Mouse (Mus musculus) heart, embryonic 13.5 days (tissue): ENCODE measurements around the gene Stk24. TPM values are rescaled to one million over a fixed set of nuclear protein-coding genes. Genes with fewer than 3 reads are reported as not detected.
A peak's percentile ranks its signal among the peaks of the same experiment; 100 is the strongest.

Experiments
- ATAC-seq: fragments of 200-750 bp; cut with Nextera tagmentation; 2 replicates; pipeline ENCODE4 v1.8.0; 2017; ENCODE audit warnings: moderate TSS enrichment; ENCODE audit not compliant: insufficient number of reproducible peaks, low FRiP score, low TSS enrichment; ENCODE audit errors: extremely low read depth
- H3K27ac ChIP-seq: fragments of 300-500 bp; sonication (generic); replicated peaks from 2 replicates; pipeline ENCODE4 v1.5.1; 2015; ENCODE audit warnings: moderate library complexity, mild to moderate bottlenecking, inconsistent platforms
- H3K27me3 ChIP-seq: fragments of 300-500 bp; sonication (generic); replicated peaks from 2 replicates; pipeline ENCODE4 v1.6.1; 2015; ENCODE audit warnings: mild to moderate bottlenecking, inconsistent platforms
- H3K36me3 ChIP-seq: fragments of 300-500 bp; sonication (generic); 2 replicates; pipeline ENCODE4 v1.6.1; 2015; ENCODE audit warnings: mild to moderate bottlenecking, inconsistent platforms
- H3K4me1 ChIP-seq: fragments of 300-500 bp; sonication (generic); 2 replicates; pipeline ENCODE4 v1.6.1; 2015; ENCODE audit warnings: inconsistent platforms
- H3K4me2 ChIP-seq: fragments of 300-500 bp; sonication (generic); 2 replicates; pipeline ENCODE4 v1.6.1; 2015; ENCODE audit warnings: inconsistent platforms, mild to moderate bottlenecking, moderate library complexity
- H3K4me3 ChIP-seq: fragments of 300-500 bp; sonication (generic); 2 replicates; pipeline ENCODE4 v1.5.1; 2015; ENCODE audit warnings: moderate library complexity, mild to moderate bottlenecking, inconsistent platforms
- H3K9ac ChIP-seq: fragments of 300-500 bp; sonication (generic); 2 replicates; pipeline ENCODE4 v1.6.1; 2015; ENCODE audit warnings: inconsistent platforms, mild to moderate bottlenecking, moderate library complexity
- H3K9me3 ChIP-seq: fragments of 300-500 bp; sonication (generic); 2 replicates; pipeline ENCODE4 v1.6.1; 2016; ENCODE audit warnings: inconsistent platforms
- WGBS: fragments of 180-500 bp; shearing (Covaris S2); methylation state at CpG from one replicate; pipeline ENCODE4 v1.1.7; 2015; ENCODE audit warnings: mixed read lengths; 5-methylcytosine and 5-hydroxymethylcytosine counted together
- polyA plus RNA-seq: library from polyadenylated mRNA; unstranded; fragments of >200 nt; fragmentation: Nextera tagmentation; extraction: Ambion mirVana; gene quantifications from 2 replicates; pipeline ENCODE4 v1.2.1, GENCODE M21; 2015

The Stk24 gene
- polyA plus RNA-seq, 1 experiment from 2014 or later, result 29.7 TPM

DNA sequence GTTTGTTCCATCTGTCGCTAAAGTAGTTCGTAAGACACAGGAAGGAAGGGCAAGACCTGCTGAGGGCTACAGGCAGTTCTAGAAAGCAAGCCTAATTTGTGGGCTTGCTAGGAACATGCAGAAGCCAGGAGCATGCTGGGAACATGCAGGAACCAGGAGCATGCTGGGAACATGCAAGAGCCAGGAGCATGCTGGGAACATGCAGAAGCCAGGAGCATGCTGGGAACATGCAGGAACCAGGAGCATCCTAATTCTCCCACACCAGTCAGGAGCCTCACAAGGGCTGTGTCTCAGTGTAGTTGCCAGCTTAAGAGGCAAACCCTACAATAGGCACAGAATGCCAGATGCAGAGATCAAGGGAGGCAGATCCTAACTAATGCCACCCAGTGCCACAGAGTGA is 53.4 kb downstream of the Stk24 start:
- Histone ChIP-seq H3K4me1 (peaks cover 87% of the 10 kb centered on the region), H3K9ac (no peak overlapping the region), H3K4me3 (no peak overlapping the region), H3K27me3 (no peaks in the 10 kb centered on the region), H3K9me3 (no peaks in the 10 kb centered on the region), H3K27ac (no peak overlapping the region), H3K36me3 (no peaks in the 10 kb centered on the region), H3K4me2 (no peak overlapping the region)
- no peak for ATAC-seq
- WGBS, result 82% methylated on average over 2 of the region's 2 CpGs

DNA sequence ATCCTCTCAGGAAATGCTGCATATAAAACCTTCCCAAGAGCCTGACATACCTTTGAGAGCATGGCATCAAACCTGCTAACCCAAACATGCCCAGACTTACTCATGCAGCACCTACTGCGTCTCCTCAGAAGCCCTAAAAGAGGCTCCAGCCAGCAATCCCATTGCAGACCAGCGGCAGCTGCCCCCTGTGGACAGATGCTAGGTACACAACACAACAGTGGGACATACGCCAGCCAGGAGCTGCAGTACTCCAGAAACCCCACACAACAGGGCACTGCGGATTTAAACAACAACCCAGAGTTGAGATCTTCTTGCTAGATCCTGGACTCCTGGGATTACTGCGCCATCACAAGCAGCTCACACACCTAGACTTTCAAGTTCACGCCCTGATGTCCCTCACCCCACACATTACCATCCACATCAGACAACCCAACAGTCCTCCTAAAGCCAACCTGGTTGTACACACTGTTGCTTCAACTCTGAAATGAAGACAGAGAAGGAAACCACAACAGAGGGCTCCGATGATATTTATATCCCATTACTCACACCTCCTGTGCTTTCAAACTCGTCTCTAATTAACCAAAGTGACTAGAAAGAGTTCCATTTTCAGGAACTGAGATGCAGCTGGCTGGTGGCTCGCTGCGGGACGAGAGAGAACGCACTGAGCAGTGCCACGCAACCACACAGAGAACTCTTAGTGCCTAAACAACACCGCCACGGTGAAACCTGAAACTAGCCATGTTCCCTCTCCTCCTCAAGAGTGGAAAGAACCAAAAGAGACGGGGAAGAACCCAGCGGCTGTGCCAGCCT is 55.1 kb downstream of the Stk24 start:
- no peak for ATAC-seq
- peaks cover 79% of the 10 kb centered on the region for H3K4me1 ChIP-seq
- no peak overlapping the region for H3K4me3 ChIP-seq
- H3K9ac ChIP-seq, result no peak overlapping the region
- no peaks in the 10 kb centered on the region for H3K27me3 ChIP-seq
- 73% methylated on average over 17 of the region's 17 CpGs for WGBS
- H3K4me2 ChIP-seq, result no peak overlapping the region
- H3K36me3 ChIP-seq, result no peaks in the 10 kb centered on the region
- H3K27ac ChIP-seq, result peak overlapping the region; percentile 17
- H3K9me3 ChIP-seq, result no peaks in the 10 kb centered on the region

DNA sequence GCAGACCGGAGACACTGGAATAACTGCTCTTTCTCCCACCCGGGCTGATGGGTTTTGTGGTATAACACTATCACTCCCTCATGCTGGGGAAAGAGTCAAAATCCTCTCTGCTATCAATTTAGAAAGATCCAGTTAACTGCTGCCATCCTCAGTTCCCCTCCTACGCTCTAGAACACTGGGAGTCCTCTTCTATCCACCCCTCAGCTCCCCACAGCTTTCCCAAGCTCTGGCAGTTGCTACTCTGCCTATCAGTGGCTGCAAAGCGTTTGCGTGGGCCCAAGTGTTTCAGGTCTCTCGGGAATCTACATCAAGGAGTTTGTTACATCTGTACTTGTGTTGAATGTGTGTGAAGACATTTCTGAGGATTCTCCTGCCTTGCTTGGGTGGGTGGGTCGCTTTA is 57.2 kb downstream of the Stk24 start:
- Histone ChIP-seq H3K4me2 (no peak overlapping the region), H3K9ac (0 out of 2 replicates have a peak overlapping the region, but pooled peaks have one; percentile 51), H3K4me1 (peaks cover 75% of the 10 kb centered on the region), H3K9me3 (no peaks in the 10 kb centered on the region), H3K27ac (peak overlapping the region; percentile 10; the same call in 1 of the 2 replicates), H3K36me3 (no peaks in the 10 kb centered on the region), H3K4me3 (no peak overlapping the region), H3K27me3 (no peaks in the 10 kb centered on the region)
- WGBS, result 50% methylated on average over 7 of the region's 7 CpGs
- no peak for ATAC-seq

DNA sequence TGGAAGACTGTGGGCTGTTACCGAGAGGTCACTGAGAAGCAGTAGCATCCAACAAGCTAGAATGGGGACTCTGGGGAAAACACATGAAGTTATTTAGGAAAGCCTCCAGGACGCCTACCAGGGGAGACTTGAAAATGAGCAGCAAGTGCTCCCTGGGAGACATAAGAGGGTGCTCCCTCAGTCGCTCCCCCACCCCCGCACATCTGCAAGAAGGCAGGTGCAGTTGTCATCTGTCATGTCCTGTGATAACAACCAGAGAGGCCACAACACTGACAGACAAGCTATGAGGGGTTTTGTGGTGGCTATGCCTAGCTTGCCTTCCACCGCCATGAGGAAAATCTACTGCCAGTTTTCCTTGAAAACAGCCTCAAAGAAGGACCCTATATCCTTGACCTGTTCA is 57.7 kb downstream of the Stk24 start:
- H3K27me3 ChIP-seq, result no peaks in the 10 kb centered on the region
- 0 out of 2 replicates have a peak overlapping the region, but pooled peaks have one; percentile 30 for H3K9ac ChIP-seq
- peaks cover 74% of the 10 kb centered on the region for H3K4me1 ChIP-seq
- no peak overlapping the region for H3K4me3 ChIP-seq
- no peaks in the 10 kb centered on the region for H3K36me3 ChIP-seq
- no peak overlapping the region for H3K4me2 ChIP-seq
- no peak for ATAC-seq
- WGBS, result 50% methylated on average over 5 of the region's 5 CpGs
- no peaks in the 10 kb centered on the region for H3K9me3 ChIP-seq
- peak overlapping the region; percentile 10; the same call in 1 of the 2 replicates for H3K27ac ChIP-seq

DNA sequence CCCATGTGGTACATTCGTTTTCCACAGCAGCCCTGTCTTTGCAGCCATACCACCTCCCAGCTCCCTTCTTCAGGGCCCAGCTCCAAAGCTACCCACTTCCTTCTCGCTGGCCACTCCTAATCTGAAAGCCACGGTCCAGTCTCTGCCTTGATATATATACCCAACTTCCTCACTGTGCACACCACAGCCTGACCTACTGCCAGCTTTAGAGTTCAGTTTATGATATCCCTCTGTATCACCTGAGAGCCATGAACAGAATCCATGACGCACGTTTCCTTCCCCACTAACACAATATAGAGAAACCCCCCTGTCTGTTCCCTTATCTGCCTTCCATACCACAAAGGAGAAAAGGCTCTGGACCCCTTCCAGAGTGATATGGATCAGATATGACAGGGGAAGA is 61.4 kb downstream of the Stk24 start:
- ATAC-seq, result no peak
- 50% methylated on average over 5 of the region's 5 CpGs for WGBS
- Histone ChIP-seq H3K4me1 (peaks cover 76% of the 10 kb centered on the region), H3K9me3 (no peaks in the 10 kb centered on the region), H3K36me3 (no peaks in the 10 kb centered on the region), H3K27ac (peak overlapping the region; percentile 24), H3K9ac (peak overlapping the region; percentile 44; the same call in 1 of the 2 replicates), H3K27me3 (no peaks in the 10 kb centered on the region), H3K4me2 (no peak overlapping the region), H3K4me3 (no peak overlapping the region)

DNA sequence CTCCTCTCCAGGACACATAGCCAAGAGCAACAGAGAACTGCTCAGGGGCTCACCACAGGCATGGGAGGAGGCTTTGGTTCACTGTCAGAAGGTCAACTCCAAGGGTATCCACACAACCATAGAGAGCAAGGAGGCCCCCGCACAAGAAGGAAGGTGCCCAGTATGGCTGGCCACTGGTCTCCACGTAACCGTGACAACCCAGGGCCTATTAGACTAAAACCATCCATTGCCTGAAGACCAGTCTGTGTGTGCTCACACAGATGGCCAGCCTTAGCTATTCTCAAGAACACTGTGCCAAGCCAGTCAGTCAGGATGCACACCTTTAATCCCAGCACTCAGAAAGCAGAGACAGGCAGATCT is 62.5 kb downstream of the Stk24 start:
- Histone ChIP-seq H3K9ac (peak overlapping the region; percentile 58; the same call in 1 of the 2 replicates), H3K4me1 (peaks cover 76% of the 10 kb centered on the region)

DNA sequence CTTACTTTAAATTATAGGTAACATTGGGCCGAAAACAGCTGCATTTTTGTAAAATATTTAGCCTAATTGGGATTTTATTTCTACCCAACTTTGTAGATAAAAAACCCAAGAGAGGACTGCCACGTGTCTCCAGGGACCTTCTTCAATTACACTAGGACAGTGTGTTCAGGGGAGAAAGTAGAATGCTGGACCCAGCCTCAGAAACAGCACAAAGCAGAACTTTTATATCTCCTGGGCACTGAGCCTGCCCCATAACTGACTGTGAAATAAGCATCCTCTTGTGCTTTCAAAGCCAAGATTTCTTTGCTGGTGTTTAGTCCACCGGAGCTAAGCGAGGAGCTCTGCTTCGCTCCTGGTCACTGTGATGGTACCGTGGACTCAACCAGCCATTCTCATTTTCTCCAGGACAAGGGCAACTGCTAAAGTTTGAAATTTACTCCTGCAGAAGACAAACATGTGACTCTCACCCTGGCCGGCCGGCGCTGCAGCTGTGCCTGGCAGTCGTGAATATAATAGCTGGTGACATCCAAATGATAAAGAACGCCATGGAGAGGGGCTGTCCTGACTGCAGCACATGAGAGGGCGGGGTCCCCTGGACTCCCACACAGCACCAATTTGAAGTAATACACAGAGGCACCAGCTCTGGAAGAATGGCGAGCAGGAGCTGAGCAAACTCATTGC is 63.0 kb downstream of the Stk24 start:
- Histone ChIP-seq H3K4me3 (no peak overlapping the region), H3K27ac (peak overlapping the region; percentile 73), H3K9ac (peak overlapping the region; percentile 58; the same call in 1 of the 2 replicates), H3K36me3 (no peaks in the 10 kb centered on the region), H3K4me1 (peaks cover 76% of the 10 kb centered on the region), H3K9me3 (no peaks in the 10 kb centered on the region), H3K27me3 (no peaks in the 10 kb centered on the region), H3K4me2 (peak overlapping the region; percentile 42)
- 50% methylated on average over 13 of the region's 13 CpGs for WGBS
- no peak for ATAC-seq

More for the DNA sequence above, 62.5 kb downstream of the Stk24 start:
- Histone ChIP-seq H3K4me3 (no peak overlapping the region), H3K4me2 (peak overlapping the region; percentile 42), H3K27ac (peak overlapping the region; percentile 73), H3K36me3 (no peaks in the 10 kb centered on the region), H3K27me3 (no peaks in the 10 kb centered on the region), H3K9me3 (no peaks in the 10 kb centered on the region)
- no peak for ATAC-seq
- WGBS, result 87% methylated on average over 3 of the region's 3 CpGs

DNA sequence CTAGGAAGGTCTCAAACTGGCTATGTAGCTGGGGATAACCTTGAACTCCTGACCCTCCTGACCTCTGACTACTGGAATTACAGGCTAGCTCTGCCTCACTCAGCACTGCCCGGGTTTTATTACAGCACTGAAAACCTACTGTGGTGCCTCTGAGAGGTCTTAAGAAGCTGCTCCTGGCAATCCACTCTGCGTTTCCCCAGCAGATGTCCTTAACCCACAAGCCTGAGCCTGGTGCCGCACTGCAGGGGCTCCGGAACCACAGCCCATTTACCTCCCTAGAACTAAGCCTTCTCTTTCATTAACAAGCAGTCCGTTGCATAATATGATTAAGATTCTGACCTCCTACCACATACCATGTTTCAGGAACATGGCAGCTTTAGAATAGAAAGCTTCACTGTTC is 63.7 kb downstream of the Stk24 start:
- 67% methylated on average over 5 of the region's 5 CpGs for WGBS
- no peak overlapping the region for H3K4me3 ChIP-seq
- ATAC-seq, result no peak
- H3K27me3 ChIP-seq, result no peaks in the 10 kb centered on the region
- no peaks in the 10 kb centered on the region for H3K9me3 ChIP-seq
- no peak overlapping the region for H3K4me2 ChIP-seq
- H3K9ac ChIP-seq, result peak overlapping the region; percentile 44; the same call in 1 of the 2 replicates
- H3K36me3 ChIP-seq, result no peaks in the 10 kb centered on the region
- peaks cover 76% of the 10 kb centered on the region for H3K4me1 ChIP-seq
- H3K27ac ChIP-seq, result peak overlapping the region; percentile 73

DNA sequence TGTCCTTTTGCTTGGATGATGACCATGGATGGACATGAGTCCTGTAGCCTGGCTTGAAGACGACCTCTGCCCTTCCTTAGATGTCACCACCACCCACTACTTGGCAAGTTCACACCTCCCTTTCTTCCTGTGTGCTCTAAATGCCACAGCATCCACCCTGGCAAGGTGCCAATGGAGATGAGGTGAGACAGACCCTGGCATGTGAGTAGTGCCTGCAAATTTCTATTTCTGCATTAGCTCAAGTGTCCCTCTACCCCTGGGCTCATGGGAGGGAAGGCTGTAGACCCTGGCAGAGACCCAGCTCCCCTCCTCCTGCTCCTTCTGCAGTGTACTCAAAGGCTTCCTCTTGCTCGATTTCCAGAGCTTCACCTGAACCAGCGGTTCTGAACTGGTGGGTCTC is 64.9 kb downstream of the Stk24 start:
- H3K27me3 ChIP-seq, result no peaks in the 10 kb centered on the region
- 32% methylated on average over 3 of the region's 3 CpGs for WGBS
- no peaks in the 10 kb centered on the region for H3K9me3 ChIP-seq
- no peak overlapping the region for H3K4me3 ChIP-seq
- peak overlapping the region; percentile 73 for H3K27ac ChIP-seq
- peak overlapping the region; percentile 25 for H3K4me2 ChIP-seq
- H3K9ac ChIP-seq, result peak overlapping the region; percentile 25; the same call in 1 of the 2 replicates
- no peak for ATAC-seq
- H3K4me1 ChIP-seq, result peaks cover 85% of the 10 kb centered on the region
- H3K36me3 ChIP-seq, result no peaks in the 10 kb centered on the region

DNA sequence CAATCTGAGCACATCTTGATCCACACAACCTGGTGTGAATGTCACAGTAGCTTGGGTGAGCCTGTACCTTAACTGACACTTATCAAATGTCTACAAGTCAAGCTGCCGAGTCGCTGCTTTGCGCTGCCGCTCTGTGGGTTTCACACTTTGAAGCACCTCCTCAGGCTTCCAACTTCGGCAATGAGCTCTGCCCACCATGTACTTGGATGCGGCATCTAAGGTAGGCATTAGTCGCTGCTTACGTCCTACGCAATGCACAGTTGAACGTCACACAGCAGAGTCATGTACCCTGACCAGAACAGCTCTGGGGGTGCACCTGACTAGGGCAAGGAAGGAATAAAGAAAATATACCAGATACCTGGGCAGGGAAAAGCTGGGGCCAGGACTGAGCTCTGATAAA is 66.5 kb downstream of the Stk24 start:
- Histone ChIP-seq H3K4me1 (peaks cover 96% of the 10 kb centered on the region), H3K9me3 (no peaks in the 10 kb centered on the region), H3K27ac (peak overlapping the region; percentile 74), H3K9ac (peak overlapping the region; percentile 20), H3K4me3 (no peak overlapping the region), H3K4me2 (peak overlapping the region; percentile 37), H3K27me3 (no peaks in the 10 kb centered on the region), H3K36me3 (no peaks in the 10 kb centered on the region)
- no peak for ATAC-seq
- 62% methylated on average over 10 of the region's 10 CpGs for WGBS

DNA sequence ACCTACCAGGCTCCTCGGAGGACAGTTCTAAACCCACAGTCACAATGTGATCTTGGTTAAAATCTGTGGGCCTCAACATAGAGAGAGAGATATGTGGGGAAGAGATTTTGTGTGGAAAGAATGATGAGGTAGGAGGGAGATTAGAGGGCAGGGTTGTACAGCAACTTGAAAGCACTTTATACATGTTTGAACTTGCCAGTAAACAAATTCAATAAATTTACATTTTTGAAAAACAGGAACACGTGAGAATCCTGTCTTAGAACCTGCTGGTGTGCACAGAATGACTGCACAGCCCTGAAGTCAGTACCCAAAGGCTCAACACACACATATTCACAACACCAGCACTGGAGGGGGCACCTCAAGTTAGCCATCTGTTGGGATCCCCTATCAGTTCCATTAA is 68.7 kb downstream of the Stk24 start:
- no peak overlapping the region for H3K4me2 ChIP-seq
- peaks cover 12% of the 10 kb centered on the region for H3K36me3 ChIP-seq
- no peaks in the 10 kb centered on the region for H3K27me3 ChIP-seq
- ATAC-seq, result no peak
- H3K9me3 ChIP-seq, result no peaks in the 10 kb centered on the region
- no peak overlapping the region for H3K9ac ChIP-seq
- 70% methylated on average over 2 of the region's 2 CpGs for WGBS
- H3K27ac ChIP-seq, result no peak overlapping the region
- H3K4me1 ChIP-seq, result peaks cover 81% of the 10 kb centered on the region
- no peak overlapping the region for H3K4me3 ChIP-seq
